Mouse (Mus musculus): ENCODE data around the gene Samsn1.

DNA sequence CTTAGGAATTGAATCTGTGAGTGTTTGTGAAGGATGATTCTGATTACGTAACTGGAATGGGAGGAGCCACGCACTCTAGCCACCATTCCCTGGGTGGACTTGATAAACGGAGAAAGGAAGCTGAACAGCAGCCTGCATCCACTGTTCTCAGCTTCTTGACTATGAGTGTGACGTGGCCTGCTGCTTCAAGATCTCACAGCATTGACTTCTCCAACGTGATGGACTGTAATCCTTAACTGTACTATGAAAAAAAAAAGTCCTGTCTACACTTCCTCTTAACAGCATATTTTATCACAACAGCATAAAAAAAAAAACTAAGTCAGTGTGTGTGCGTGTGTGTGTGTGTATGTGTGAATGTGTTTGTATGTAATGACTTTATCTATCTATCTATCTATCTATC is 134.9 kb downstream of the Samsn1 start:
- TF ChIP-seq CTCF (IDR thresholded peaks at IDR 0.05; ENCODE audit: control insufficient read depth, insufficient read depth, insufficient read length), result no peak
- TF ChIP-seq CEBPB (IDR thresholded peaks at IDR 0.05; ENCODE audit: low read depth), result no peak
- TF ChIP-seq MYOD1 (IDR thresholded peaks at IDR 0.05; ENCODE audit: control insufficient read depth, insufficient read length, low read depth), result no peak
- no peak for TF ChIP-seq MYOG (IDR thresholded peaks at IDR 0.05; ENCODE audit: control insufficient read depth, extremely low read depth, insufficient read length)

All from C2C12 (cell line).